Mouse (Mus musculus) liver, embryonic 12.5 days (tissue): ENCODE results near the gene Fam166b. TPM values are rescaled to one million over a fixed set of nuclear protein-coding genes. Genes with fewer than 3 reads are reported as not detected.

Experiments used
- ATAC-seq: fragments of 200-750 bp; cut with Nextera tagmentation; 2 replicates; pipeline ENCODE4 v1.8.0; 2017; ENCODE audit warnings: moderate number of reproducible peaks, mild to moderate bottlenecking, moderate library complexity
- H3K27ac ChIP-seq: fragments of 300-500 bp; sonication (generic); 2 replicates; pipeline ENCODE4 v1.5.1; 2016; ENCODE audit warnings: mild to moderate bottlenecking
- H3K27me3 ChIP-seq: fragments of 300-500 bp; sonication (generic); replicated peaks from 2 replicates; pipeline ENCODE4 v1.6.1; 2016; ENCODE audit warnings: mild to moderate bottlenecking, moderate library complexity
- H3K36me3 ChIP-seq: fragments of 300-500 bp; sonication (generic); 2 replicates; pipeline ENCODE4 v1.6.1; 2016; ENCODE audit warnings: mild to moderate bottlenecking, moderate library complexity
- H3K4me1 ChIP-seq: fragments of 300-500 bp; sonication (generic); 2 replicates; pipeline ENCODE4 v1.6.1; 2016
- H3K4me2 ChIP-seq: fragments of 300-500 bp; sonication (generic); 2 replicates; pipeline ENCODE4 v1.6.1; 2016; ENCODE audit warnings: mild to moderate bottlenecking, moderate library complexity
- H3K4me3 ChIP-seq: fragments of 300-500 bp; sonication (generic); 2 replicates; pipeline ENCODE4 v1.5.1; 2016; ENCODE audit warnings: mild to moderate bottlenecking, moderate library complexity
- H3K9ac ChIP-seq: fragments of 300-500 bp; sonication (generic); 2 replicates; pipeline ENCODE4 v1.6.1; 2016; ENCODE audit warnings: mild to moderate bottlenecking, moderate library complexity
- H3K9me3 ChIP-seq: fragments of 300-500 bp; sonication (generic); replicated peaks from 2 replicates; pipeline ENCODE4 v1.6.1; 2016; ENCODE audit warnings: mild to moderate bottlenecking, moderate library complexity
- WGBS: fragments of 180-500 bp; shearing (Covaris S2); methylation state at CpG from one replicate; pipeline ENCODE4 v1.1.7; 2016; ENCODE audit not compliant: insufficient replicate concordance; 5-methylcytosine and 5-hydroxymethylcytosine counted together
- polyA plus RNA-seq: library from polyadenylated mRNA; unstranded; fragments of >200 nt; fragmentation: Nextera tagmentation; extraction: Ambion mirVana; gene quantifications from 2 replicates; pipeline ENCODE4 v1.2.1, GENCODE M21; 2016

Fam166b gene
- polyA plus RNA-seq, result not detected in 2 replicates

DNA sequence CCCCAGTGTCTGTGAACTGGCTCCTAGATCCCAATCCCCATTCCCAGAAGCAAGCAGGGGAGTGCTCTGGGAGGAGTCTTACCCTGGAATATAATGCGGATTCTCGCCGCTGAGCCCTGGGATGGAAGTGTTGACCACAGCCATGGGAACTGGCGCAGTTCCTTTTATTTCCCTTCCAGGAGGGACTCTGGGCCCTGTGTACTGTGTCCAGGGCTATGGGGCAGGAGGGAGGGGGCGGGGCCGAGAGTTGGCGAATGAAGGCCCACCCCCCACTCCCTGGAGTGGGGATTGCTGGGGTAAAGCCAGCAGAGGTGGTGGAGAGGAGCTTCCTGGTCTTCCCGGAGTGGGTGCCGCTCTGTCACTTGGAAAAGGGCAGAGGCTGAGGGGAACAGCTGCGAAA lies at the start of gene Fam166b:
Gene Fam166b (minus strand): TSS at position 189 of the 400 bp plus-strand sequence.
- H3K9me3 ChIP-seq, result no peaks in the 10 kb centered on the region
- no peak for ATAC-seq
- 18% methylated on average over 10 of the region's 10 CpGs for WGBS
- peaks cover 72% of the 10 kb centered on the region for H3K27me3 ChIP-seq
- no peak within 1 kb of the TSS for H3K9ac ChIP-seq
- H3K4me3 ChIP-seq, result no peak within 1 kb of the TSS
- H3K36me3 ChIP-seq, result peaks cover 3% of the 10 kb centered on the region; the same call in 1 of the 2 replicates
- peaks cover 14% of the 10 kb centered on the region for H3K4me1 ChIP-seq
- H3K4me2 ChIP-seq, result no peak within 1 kb of the TSS
- no peak within 1 kb of the TSS for H3K27ac ChIP-seq

- 19% methylated on average over 8 of the region's 8 CpGs for WGBS
- peak overlapping the region; percentile 42; the same call in 1 of the 2 replicates for H3K27ac ChIP-seq
Observed at GRCm38 (mm10) chr4:43478534-43478858, 49.6 kb upstream of the Fam166b start.

GRCm38 (mm10) chr4:43477857-43478533 lies 49.1 kb upstream of the Fam166b start:
- 0 out of 2 replicates have a peak, but pooled peaks cover 3% of the 10 kb centered on the region for H3K27me3 ChIP-seq
- peak overlapping the region; percentile 51 for H3K4me3 ChIP-seq
- H3K27ac ChIP-seq, result peak overlapping the region; percentile 42; the same call in 1 of the 2 replicates
- peak overlapping the region; percentile 57 for H3K9ac ChIP-seq
- peak overlapping the region; percentile 72 for H3K4me2 ChIP-seq
- ATAC-seq, result peak; percentile 93
- no peaks in the 10 kb centered on the region for H3K36me3 ChIP-seq
- peaks cover 17% of the 10 kb centered on the region for H3K4me1 ChIP-seq
- H3K9me3 ChIP-seq, result no peaks in the 10 kb centered on the region
- WGBS, result 6% methylated on average over 11 of the region's 11 CpGs

More at GRCm38 (mm10) chr4:43478534-43478858, 49.6 kb upstream of the Fam166b start:
- Histone ChIP-seq H3K27me3 (0 out of 2 replicates have a peak, but pooled peaks cover 3% of the 10 kb centered on the region), H3K4me3 (peak overlapping the region; percentile 51), H3K9ac (peak overlapping the region; percentile 57), H3K36me3 (no peaks in the 10 kb centered on the region), H3K9me3 (no peaks in the 10 kb centered on the region), H3K4me2 (peak overlapping the region; percentile 72), H3K4me1 (peaks cover 17% of the 10 kb centered on the region)
- ATAC-seq, result no peak; the same call in 1 of the 2 replicates

GRCm38 (mm10) chr4:43476604-43477003 lies 47.7 kb upstream of the Fam166b start:
- no peak overlapping the region for H3K9ac ChIP-seq
- no peaks in the 10 kb centered on the region for H3K36me3 ChIP-seq
- H3K4me1 ChIP-seq, result peaks cover 17% of the 10 kb centered on the region
- H3K4me3 ChIP-seq, result no peak overlapping the region
- H3K27me3 ChIP-seq, result 0 out of 2 replicates have a peak, but pooled peaks cover 3% of the 10 kb centered on the region
- no peaks in the 10 kb centered on the region for H3K9me3 ChIP-seq
- no peak overlapping the region for H3K27ac ChIP-seq
- WGBS, result 71% methylated on average over 6 of the region's 6 CpGs
- ATAC-seq, result no peak
- H3K4me2 ChIP-seq, result no peak overlapping the region

DNA sequence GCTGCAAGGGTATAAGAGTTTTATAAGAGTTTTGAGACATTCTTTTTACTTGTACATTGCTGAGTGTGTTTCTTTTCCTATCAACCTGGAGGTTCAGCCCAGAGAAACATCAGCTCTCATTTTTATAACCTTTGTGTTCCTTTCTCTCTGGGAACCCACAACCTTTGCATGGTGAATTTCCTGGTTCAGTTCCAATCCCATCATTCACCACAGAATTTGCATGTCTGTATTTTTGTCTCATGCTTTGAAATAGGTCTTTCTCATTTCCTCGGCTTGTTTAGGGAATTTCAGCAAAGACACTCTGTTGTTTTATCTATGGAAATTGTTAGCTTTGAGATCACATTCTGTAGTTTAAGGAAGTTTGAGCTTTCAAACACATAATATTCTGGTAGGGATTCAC lies 44.7 kb upstream of the Fam166b start:
- H3K4me2 ChIP-seq, result no peak overlapping the region
- ATAC-seq, result no peak
- H3K9ac ChIP-seq, result no peak overlapping the region
- H3K27me3 ChIP-seq, result 0 out of 2 replicates have a peak, but pooled peaks cover 3% of the 10 kb centered on the region
- WGBS, result 40% methylated on average over 1 of the region's 1 CpGs
- peaks cover 8% of the 10 kb centered on the region for H3K4me1 ChIP-seq
- no peak overlapping the region for H3K27ac ChIP-seq
- no peaks in the 10 kb centered on the region for H3K36me3 ChIP-seq
- no peak overlapping the region for H3K4me3 ChIP-seq
- H3K9me3 ChIP-seq, result no peaks in the 10 kb centered on the region

DNA sequence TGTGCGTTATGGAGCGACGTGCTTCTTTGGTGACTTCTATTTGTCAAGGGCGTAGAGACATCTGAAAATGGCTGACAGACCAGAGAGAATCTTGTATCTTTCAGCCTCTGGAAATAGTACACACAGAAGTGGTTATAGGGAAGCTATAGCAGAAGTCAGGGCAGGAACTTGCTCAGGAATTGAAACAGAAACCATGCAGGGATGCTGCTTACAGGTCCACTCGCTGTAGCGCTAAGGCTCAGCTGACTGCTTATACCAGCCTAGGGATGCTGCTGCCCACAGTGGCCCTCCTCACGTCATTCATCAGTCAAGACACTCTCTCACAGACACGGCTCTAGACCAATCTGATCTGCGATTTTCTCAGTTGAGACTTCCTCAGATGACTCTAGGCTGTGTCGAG lies 41.4 kb upstream of the Fam166b start:
- H3K27me3 ChIP-seq, result 0 out of 2 replicates have a peak, but pooled peaks cover 3% of the 10 kb centered on the region
- H3K27ac ChIP-seq, result no peak overlapping the region
- no peak overlapping the region for H3K4me3 ChIP-seq
- no peak for ATAC-seq
- H3K9me3 ChIP-seq, result no peaks in the 10 kb centered on the region
- no peaks in the 10 kb centered on the region for H3K4me1 ChIP-seq
- no peak overlapping the region for H3K9ac ChIP-seq
- H3K4me2 ChIP-seq, result no peak overlapping the region
- 71% methylated on average over 10 of the region's 10 CpGs for WGBS
- no peaks in the 10 kb centered on the region for H3K36me3 ChIP-seq

- Histone ChIP-seq H3K4me3 (no peak overlapping the region), H3K9ac (no peak overlapping the region), H3K4me2 (no peak overlapping the region), H3K9me3 (no peaks in the 10 kb centered on the region), H3K27me3 (no peaks in the 10 kb centered on the region), H3K4me1 (no peaks in the 10 kb centered on the region), H3K27ac (no peak overlapping the region), H3K36me3 (no peaks in the 10 kb centered on the region)
- WGBS, result 80% methylated on average over 7 of the region's 7 CpGs
- no peak for ATAC-seq
Observed at GRCm38 (mm10) chr4:43466872-43467271, 37.9 kb upstream of the Fam166b start.

GRCm38 (mm10) chr4:43465935-43466334 lies 37.0 kb upstream of the Fam166b start:
- ATAC-seq, result no peak
- Histone ChIP-seq H3K4me1 (no peaks in the 10 kb centered on the region), H3K4me2 (no peak overlapping the region), H3K36me3 (no peaks in the 10 kb centered on the region), H3K9ac (no peak overlapping the region), H3K27ac (no peak overlapping the region), H3K27me3 (no peaks in the 10 kb centered on the region), H3K4me3 (no peak overlapping the region), H3K9me3 (no peaks in the 10 kb centered on the region)
- 62% methylated on average over 6 of the region's 6 CpGs for WGBS

DNA sequence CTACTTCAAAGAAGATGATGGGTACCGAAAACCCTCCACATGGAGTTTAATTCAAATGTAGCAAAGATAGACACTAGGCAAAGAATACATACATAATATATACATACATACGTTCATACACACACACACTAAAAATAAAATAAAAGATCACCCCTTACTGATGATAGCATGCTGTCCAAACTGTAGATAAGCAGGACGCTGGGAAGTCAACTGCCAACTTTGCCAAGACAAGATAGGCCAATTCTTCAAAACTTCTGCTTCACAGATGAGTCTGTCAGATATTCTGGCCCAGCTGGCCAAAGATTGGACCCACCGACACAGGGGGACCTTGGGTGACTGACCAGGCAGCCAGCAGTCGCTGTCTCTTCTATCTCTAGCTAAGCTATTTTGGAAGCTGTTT lies 34.2 kb upstream of the Fam166b start:
- 61% methylated on average over 5 of the region's 5 CpGs for WGBS
- H3K27me3 ChIP-seq, result peaks cover 1% of the 10 kb centered on the region; the same call in 1 of the 2 replicates
- no peak overlapping the region for H3K4me2 ChIP-seq

DNA sequence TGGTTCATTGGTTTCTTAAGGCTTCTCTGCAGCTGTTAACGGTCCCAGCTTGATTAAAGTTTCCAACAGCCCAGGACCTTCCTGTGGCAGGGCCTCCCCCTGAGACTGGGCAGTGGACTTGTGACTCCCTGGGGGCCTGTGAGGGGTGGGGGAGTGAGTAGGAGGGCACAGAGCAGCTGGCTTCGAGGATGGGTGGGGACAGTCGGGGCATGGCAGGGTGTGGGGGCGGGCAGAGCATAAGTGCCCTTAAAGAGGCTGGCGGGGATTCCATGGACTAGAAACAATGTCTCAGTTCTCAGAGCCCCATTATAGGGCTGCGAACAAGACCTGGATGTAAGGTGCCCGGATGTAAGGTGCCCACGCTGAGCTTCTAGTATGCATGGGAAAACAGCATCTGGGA lies 28.2 kb upstream of the Fam166b start:
- Histone ChIP-seq H3K9me3 (no peaks in the 10 kb centered on the region), H3K4me3 (no peak overlapping the region), H3K27me3 (peaks cover 56% of the 10 kb centered on the region), H3K4me1 (peaks cover 16% of the 10 kb centered on the region; the same call in 1 of the 2 replicates), H3K4me2 (no peak overlapping the region), H3K27ac (no peak overlapping the region), H3K9ac (no peak overlapping the region), H3K36me3 (no peaks in the 10 kb centered on the region)
- WGBS, result 27% methylated on average over 8 of the region's 8 CpGs
- no peak for ATAC-seq

More for the DNA sequence above, 34.2 kb upstream of the Fam166b start:
- H3K4me1 ChIP-seq, result no peaks in the 10 kb centered on the region
- H3K9me3 ChIP-seq, result no peaks in the 10 kb centered on the region
- H3K27ac ChIP-seq, result no peak overlapping the region
- H3K4me3 ChIP-seq, result no peak overlapping the region
- H3K36me3 ChIP-seq, result no peaks in the 10 kb centered on the region
- ATAC-seq, result no peak
- H3K9ac ChIP-seq, result no peak overlapping the region

- Histone ChIP-seq H3K4me3 (no peak overlapping the region), H3K27ac (no peak overlapping the region), H3K27me3 (peaks cover 63% of the 10 kb centered on the region), H3K4me1 (peaks cover 16% of the 10 kb centered on the region; the same call in 1 of the 2 replicates), H3K9ac (no peak overlapping the region), H3K4me2 (no peak overlapping the region), H3K9me3 (no peaks in the 10 kb centered on the region), H3K36me3 (no peaks in the 10 kb centered on the region)
- ATAC-seq, result no peak
- WGBS, result 13% methylated on average over 4 of the region's 4 CpGs
Observed at GRCm38 (mm10) chr4:43456470-43456869, 27.5 kb upstream of the Fam166b start.

DNA sequence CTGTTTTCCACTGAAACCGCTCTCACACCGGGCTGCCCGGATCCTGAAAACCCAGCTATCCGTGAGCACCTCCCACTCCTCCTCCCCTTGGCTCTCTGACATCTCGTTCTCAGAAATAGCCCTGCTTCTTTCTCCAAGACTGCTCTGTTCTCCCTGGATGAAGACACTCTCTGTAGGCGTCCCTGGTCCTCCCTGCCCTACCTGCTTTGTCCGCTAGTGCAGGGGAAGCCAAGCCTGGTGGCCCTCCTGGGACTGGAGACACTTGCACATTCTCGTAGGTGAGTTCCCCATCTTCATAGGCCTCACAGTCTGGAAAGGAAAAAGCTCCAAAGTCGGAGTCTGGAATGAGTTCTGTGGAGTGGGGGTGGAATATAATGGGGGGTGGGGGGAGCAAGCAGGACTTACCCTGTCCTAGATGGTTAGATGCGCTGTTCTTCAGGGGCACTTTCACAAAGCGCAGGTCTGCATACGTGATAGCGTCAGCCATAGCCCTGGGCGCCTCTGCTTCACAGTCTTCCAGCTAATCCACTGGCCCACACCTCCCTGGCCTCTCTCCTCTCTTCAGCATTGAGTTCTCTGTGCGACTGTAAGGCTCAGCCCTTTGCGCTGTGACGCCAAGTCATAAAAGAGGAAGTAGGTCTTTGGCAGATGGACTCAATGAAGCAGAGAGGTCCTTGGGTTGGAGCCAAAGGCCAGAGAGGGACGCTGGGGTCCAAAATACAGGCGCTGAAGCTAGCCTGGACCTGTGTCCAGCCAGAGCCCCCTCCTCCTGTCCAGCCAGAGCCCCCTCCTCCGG lies 25.3 kb upstream of the Fam166b start, which contains the start of gene Cd72:
Gene Cd72 (minus strand): TSS at position 588 of the 796 bp plus-strand sequence.
- Histone ChIP-seq H3K27ac (no peak within 1 kb of the TSS), H3K36me3 (no peaks in the 10 kb centered on the region), H3K4me2 (peak within 1 kb of the TSS; percentile 40), H3K9me3 (no peaks in the 10 kb centered on the region), H3K27me3 (peaks cover 74% of the 10 kb centered on the region), H3K9ac (no peak within 1 kb of the TSS), H3K4me1 (peaks cover 16% of the 10 kb centered on the region; the same call in 1 of the 2 replicates), H3K4me3 (0 out of 2 replicates have a peak within 1 kb of the TSS, but pooled peaks have one; percentile 7)
- WGBS, result 13% methylated on average over 20 of the region's 20 CpGs
- ATAC-seq, result no peak
